Mouse (Mus musculus): ENCODE results near the gene Isg15. TPM values are rescaled to one million over a fixed set of nuclear protein-coding genes. Genes with fewer than 3 reads are reported as not detected.

Gene Isg15
- total and polyA plus RNA-seq, 2 experiments from 2014 or later, result 7.0 to 19.9 TPM

GRCm38 (mm10) chr4:156234701-156235213 is 34.1 kb upstream of the Isg15 start, which contains the start of gene Plekhn1:
TSS of gene Plekhn1 (minus strand) at chr4:156234857.
- H3K4me3 ChIP-seq (ENCODE audit: low read depth, low read length), result peak within 1 kb of the TSS; percentile 75
- no peaks in the 10 kb centered on the region for H3K9me3 ChIP-seq (replicated peaks; ENCODE audit: control insufficient read depth, low read length)
- TF ChIP-seq EP300 (IDR thresholded peaks at IDR 0.05; ENCODE audit: low read depth) (no peak), CTCF (IDR thresholded peaks at IDR 0.05; ENCODE audit: low read depth) (no peak)
- H3K4me1 ChIP-seq (ENCODE audit: control insufficient read depth, insufficient read depth), result peaks cover 6% of the 10 kb centered on the region
- DNase-seq (ENCODE audit: low spot score) (no peak), ATAC-seq (ENCODE audit: insufficient read depth, low read depth) (peak; percentile 36)
- peaks cover 45% of the 10 kb centered on the region for H3K36me3 ChIP-seq (replicated peaks; ENCODE audit: control insufficient read depth, insufficient read depth, low read length)
- under 1% methylated on average over 30 of the region's 48 CpGs for WGBS
- H3K27me3 ChIP-seq (ENCODE audit: control insufficient read depth, insufficient read depth, low read length), result no peaks in the 10 kb centered on the region
- peak within 1 kb of the TSS; percentile 83 for H3K27ac ChIP-seq (ENCODE audit: low read depth)
- peak within 1 kb of the TSS; percentile 61 for H3K9ac ChIP-seq (replicated peaks; ENCODE audit: low read depth, low read length)
- peak within 1 kb of the TSS; percentile 64 for H3K4me2 ChIP-seq (ENCODE audit: low read depth, low read length)

GRCm38 (mm10) chr4:156234021-156234501 is 33.4 kb upstream of the Isg15 start:
- H3K27ac ChIP-seq (ENCODE audit: low read depth), result peak overlapping the region; percentile 71

GRCm38 (mm10) chr4:156228393-156229024 is 27.9 kb upstream of the Isg15 start:
- no peaks in the 10 kb centered on the region for H3K9me3 ChIP-seq (replicated peaks; ENCODE audit: control insufficient read depth, low read length)
- no peak overlapping the region for H3K9ac ChIP-seq (replicated peaks; ENCODE audit: low read depth, low read length)
- H3K27ac ChIP-seq (ENCODE audit: low read depth), result no peak overlapping the region
- peaks cover 11% of the 10 kb centered on the region for H3K4me1 ChIP-seq (ENCODE audit: control insufficient read depth, insufficient read depth)
- H3K4me3 ChIP-seq (ENCODE audit: low read depth, low read length), result no peak overlapping the region
- DNase-seq (ENCODE audit: low spot score) (no peak), ATAC-seq (ENCODE audit: insufficient read depth, low read depth) (0 out of 2 replicates have a peak, but pooled peaks have one; percentile 3)
- H3K27me3 ChIP-seq (ENCODE audit: control insufficient read depth, insufficient read depth, low read length), result no peaks in the 10 kb centered on the region
- H3K4me2 ChIP-seq (ENCODE audit: low read depth, low read length), result peak overlapping the region; percentile 20; the same call in 1 of the 2 replicates
- TF ChIP-seq EP300 (IDR thresholded peaks at IDR 0.05; ENCODE audit: low read depth), result no peak
- TF ChIP-seq CTCF (IDR thresholded peaks at IDR 0.05; ENCODE audit: low read depth), result no peak
- WGBS, result 32% methylated on average over 12 of the region's 12 CpGs
- peaks cover 40% of the 10 kb centered on the region for H3K36me3 ChIP-seq (replicated peaks; ENCODE audit: control insufficient read depth, insufficient read depth, low read length)

More at GRCm38 (mm10) chr4:156234021-156234501, 33.4 kb upstream of the Isg15 start:
- no peak for ATAC-seq (ENCODE audit: insufficient read depth, low read depth)
- no peaks in the 10 kb centered on the region for H3K27me3 ChIP-seq (ENCODE audit: control insufficient read depth, insufficient read depth, low read length)
- WGBS, result 10% methylated on average over 17 of the region's 17 CpGs
- H3K9me3 ChIP-seq (replicated peaks; ENCODE audit: control insufficient read depth, low read length), result no peaks in the 10 kb centered on the region
- peak overlapping the region; percentile 71 for H3K4me3 ChIP-seq (ENCODE audit: low read depth, low read length)
- TF ChIP-seq EP300 (IDR thresholded peaks at IDR 0.05; ENCODE audit: low read depth) (no peak), CTCF (IDR thresholded peaks at IDR 0.05; ENCODE audit: low read depth) (no peak)
- peak overlapping the region; percentile 34 for H3K9ac ChIP-seq (replicated peaks; ENCODE audit: low read depth, low read length)
- H3K36me3 ChIP-seq (replicated peaks; ENCODE audit: control insufficient read depth, insufficient read depth, low read length), result peaks cover 44% of the 10 kb centered on the region
- peaks cover 6% of the 10 kb centered on the region for H3K4me1 ChIP-seq (ENCODE audit: control insufficient read depth, insufficient read depth)
- DNase-seq (ENCODE audit: low spot score), result no peak
- peak overlapping the region; percentile 64 for H3K4me2 ChIP-seq (ENCODE audit: low read depth, low read length)

- no peak overlapping the region for H3K27ac ChIP-seq (ENCODE audit: low read depth)
- peaks cover 9% of the 10 kb centered on the region for H3K4me1 ChIP-seq (ENCODE audit: control insufficient read depth, insufficient read depth)
- H3K4me3 ChIP-seq (ENCODE audit: low read depth, low read length), result no peak overlapping the region
- ATAC-seq (ENCODE audit: insufficient read depth, low read depth), result peak; percentile 40; the same call in 1 of the 2 replicates
- TF ChIP-seq EP300 (IDR thresholded peaks at IDR 0.05; ENCODE audit: low read depth) (no peak), CTCF (IDR thresholded peaks at IDR 0.05; ENCODE audit: low read depth) (no peak)
- no peaks in the 10 kb centered on the region for H3K9me3 ChIP-seq (replicated peaks; ENCODE audit: control insufficient read depth, low read length)
- H3K9ac ChIP-seq (replicated peaks; ENCODE audit: low read depth, low read length), result no peak overlapping the region
- no peaks in the 10 kb centered on the region for H3K27me3 ChIP-seq (ENCODE audit: control insufficient read depth, insufficient read depth, low read length)
- peaks cover 46% of the 10 kb centered on the region for H3K36me3 ChIP-seq (replicated peaks; ENCODE audit: control insufficient read depth, insufficient read depth, low read length)
- H3K4me2 ChIP-seq (ENCODE audit: low read depth, low read length), result peak overlapping the region; percentile 20; the same call in 1 of the 2 replicates
- no peak for DNase-seq (ENCODE audit: low spot score)
- WGBS, result 32% methylated on average over 18 of the region's 18 CpGs
Measured at GRCm38 (mm10) chr4:156227752-156228392, 27.3 kb upstream of the Isg15 start.

GRCm38 (mm10) chr4:156224276-156224675 is 23.7 kb upstream of the Isg15 start:
- no peaks in the 10 kb centered on the region for H3K9me3 ChIP-seq (replicated peaks; ENCODE audit: control insufficient read depth, low read length)
- no peak for TF ChIP-seq EP300 (IDR thresholded peaks at IDR 0.05; ENCODE audit: low read depth)
- no peak for TF ChIP-seq CTCF (IDR thresholded peaks at IDR 0.05; ENCODE audit: low read depth)
- DNase-seq (ENCODE audit: low spot score), result no peak
- 72% methylated on average over 2 of the region's 2 CpGs for WGBS
- ATAC-seq (ENCODE audit: insufficient read depth, low read depth), result no peak
- no peak overlapping the region for H3K4me3 ChIP-seq (ENCODE audit: low read depth, low read length)
- no peak overlapping the region for H3K27ac ChIP-seq (ENCODE audit: low read depth)
- H3K4me2 ChIP-seq (ENCODE audit: low read depth, low read length), result no peak overlapping the region
- peaks cover 10% of the 10 kb centered on the region for H3K4me1 ChIP-seq (ENCODE audit: control insufficient read depth, insufficient read depth)
- no peak overlapping the region for H3K9ac ChIP-seq (replicated peaks; ENCODE audit: low read depth, low read length)
- H3K36me3 ChIP-seq (replicated peaks; ENCODE audit: control insufficient read depth, insufficient read depth, low read length), result peaks cover 44% of the 10 kb centered on the region; the same call in 1 of the 2 replicates
- H3K27me3 ChIP-seq (ENCODE audit: control insufficient read depth, insufficient read depth, low read length), result no peaks in the 10 kb centered on the region
